Mouse (Mus musculus) heart, embryonic 16.5 days (tissue): ENCODE measurements at regions not wholly inside any gene's neighbourhood (a gene's known extent, or its start where the extent isn't known, plus 50 kb on each side); places are given as distances from the start of the nearest gene placed in this dataset.

Source experiments
- ATAC-seq: fragments of 200-750 bp; cut with Nextera tagmentation; replicated peaks from 2 replicates; pipeline ENCODE4 v1.8.0; 2017; ENCODE audit warnings: moderate number of reproducible peaks; ENCODE audit not compliant: insufficient read depth, low FRiP score; ENCODE audit errors: extremely low read depth
- H3K27ac ChIP-seq: fragments of 300-500 bp; sonication (generic); 2 replicates; pipeline ENCODE4 v1.5.1; 2014; ENCODE audit warnings: mild to moderate bottlenecking, low read length, control low read depth, moderate library complexity
- H3K27me3 ChIP-seq: fragments of 300-500 bp; sonication (generic); 2 replicates; pipeline ENCODE4 v1.6.1; 2014; ENCODE audit warnings: low read length, mixed read lengths; ENCODE audit not compliant: control insufficient read depth, insufficient read depth
- H3K36me3 ChIP-seq: fragments of 300-500 bp; sonication (generic); 2 replicates; pipeline ENCODE4 v1.6.1; 2014; ENCODE audit not compliant: control insufficient read depth, insufficient read depth
- H3K4me1 ChIP-seq: fragments of 300-500 bp; sonication (generic); 2 replicates; pipeline ENCODE4 v1.6.1; 2014; ENCODE audit warnings: low read length, mixed read lengths; ENCODE audit not compliant: control insufficient read depth, insufficient read depth
- H3K4me2 ChIP-seq: fragments of 300-500 bp; sonication (generic); 2 replicates; pipeline ENCODE4 v1.6.1; 2014; ENCODE audit warnings: low read depth, mild to moderate bottlenecking, control low read depth, low read length
- H3K4me3 ChIP-seq: fragments of 300-500 bp; sonication (generic); 2 replicates; pipeline ENCODE4 v1.5.1; 2014; ENCODE audit warnings: mild to moderate bottlenecking, control low read depth, low read length
- H3K9ac ChIP-seq: fragments of 300-500 bp; sonication (generic); 2 replicates; pipeline ENCODE4 v1.6.1; 2014; ENCODE audit warnings: low read length, control low read depth
- H3K9me3 ChIP-seq: fragments of 300-500 bp; sonication (generic); replicated peaks from 2 replicates; pipeline ENCODE4 v1.6.1; 2016; ENCODE audit warnings: low read length; ENCODE audit not compliant: control insufficient read depth
- WGBS: fragments of 180-500 bp; shearing (Covaris S2); extraction: QIAGEN DNeasy Blood & Tissue Kit; methylation state at CpG from one replicate; pipeline ENCODE4 v1.1.7; 2014; 5-methylcytosine and 5-hydroxymethylcytosine counted together

DNA sequence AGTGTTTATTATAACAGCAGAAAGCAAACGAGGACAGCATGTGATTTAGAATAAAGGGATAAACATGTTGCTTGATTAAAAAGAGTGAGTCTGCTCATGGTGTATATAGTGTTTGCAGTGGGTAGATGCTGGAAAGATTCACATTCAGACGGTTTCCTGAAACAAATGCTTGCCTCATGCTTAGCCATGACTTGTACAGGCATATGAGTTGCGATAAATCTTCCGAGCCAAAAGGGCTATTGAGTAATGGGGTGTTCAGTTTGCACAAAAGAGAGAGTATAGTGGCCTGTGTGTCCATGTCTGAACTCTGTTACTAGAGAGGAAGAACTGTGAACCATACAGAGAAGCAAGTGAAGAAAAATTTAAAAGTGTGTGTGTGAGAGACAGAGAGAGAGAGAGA lies 169.3 kb downstream of the Pten start:
- no peaks in the 10 kb centered on the region for H3K27me3 ChIP-seq
- no peak for ATAC-seq

DNA sequence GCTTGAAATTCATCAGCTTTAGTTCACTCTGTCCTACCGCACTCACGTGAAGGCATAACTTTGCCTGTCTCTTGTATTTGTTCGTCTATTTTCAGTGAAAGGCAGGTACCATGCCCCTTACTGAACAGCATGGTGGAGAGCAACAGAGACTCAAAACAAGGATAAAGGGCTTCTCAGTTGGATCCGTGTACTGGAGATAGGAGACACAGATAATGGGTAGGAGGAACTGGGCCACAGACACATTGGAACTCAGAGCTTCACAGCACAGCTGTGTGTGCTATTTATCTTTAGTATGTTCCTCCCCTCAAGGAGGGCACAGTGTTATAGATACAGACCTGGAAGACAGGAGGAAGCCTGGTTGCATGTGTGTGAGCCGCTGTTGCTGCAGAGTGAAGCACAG lies 176.4 kb downstream of the Pten start:
- H3K4me1 ChIP-seq, result no peaks in the 10 kb centered on the region
- H3K27me3 ChIP-seq, result no peaks in the 10 kb centered on the region
- H3K9me3 ChIP-seq, result no peaks in the 10 kb centered on the region
- no peak for ATAC-seq
- H3K36me3 ChIP-seq, result no peaks in the 10 kb centered on the region
- WGBS, result 76% methylated on average over 5 of the region's 5 CpGs
- no peak overlapping the region for H3K4me3 ChIP-seq
- no peak overlapping the region for H3K9ac ChIP-seq
- H3K4me2 ChIP-seq, result no peak overlapping the region
- no peak overlapping the region for H3K27ac ChIP-seq

More for the DNA sequence above, 169.3 kb downstream of the Pten start:
- Histone ChIP-seq H3K36me3 (no peaks in the 10 kb centered on the region), H3K9me3 (no peaks in the 10 kb centered on the region), H3K9ac (no peak overlapping the region), H3K27ac (no peak overlapping the region), H3K4me3 (no peak overlapping the region), H3K4me2 (no peak overlapping the region), H3K4me1 (peaks cover 3% of the 10 kb centered on the region; the same call in 1 of the 2 replicates)
- WGBS, result 78% methylated on average over 4 of the region's 4 CpGs

DNA sequence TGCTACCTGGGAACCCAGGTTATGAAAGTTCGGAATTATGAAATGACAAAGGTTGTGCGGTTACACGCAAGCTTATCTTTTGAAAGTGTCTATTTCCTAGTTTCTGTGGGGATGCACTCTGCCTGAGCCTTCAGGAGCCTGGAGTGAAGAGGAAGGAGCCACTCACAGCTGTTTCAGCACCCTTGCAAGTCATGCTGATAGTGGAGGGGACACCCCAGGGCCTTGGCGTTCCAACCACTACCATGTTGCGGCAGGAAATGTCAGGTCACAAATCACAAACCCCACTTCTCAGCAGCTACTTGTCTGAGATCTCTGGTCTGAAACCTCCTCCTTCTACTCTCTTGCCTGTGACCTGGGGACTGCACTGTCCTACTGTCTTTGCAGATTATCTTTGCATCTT lies 178.3 kb downstream of the Pten start:
- Histone ChIP-seq H3K4me3 (no peak overlapping the region), H3K9me3 (no peaks in the 10 kb centered on the region), H3K36me3 (no peaks in the 10 kb centered on the region), H3K4me2 (no peak overlapping the region), H3K9ac (no peak overlapping the region), H3K27ac (no peak overlapping the region), H3K4me1 (no peaks in the 10 kb centered on the region), H3K27me3 (no peaks in the 10 kb centered on the region)
- WGBS, result 79% methylated on average over 5 of the region's 5 CpGs
- ATAC-seq, result no peak

DNA sequence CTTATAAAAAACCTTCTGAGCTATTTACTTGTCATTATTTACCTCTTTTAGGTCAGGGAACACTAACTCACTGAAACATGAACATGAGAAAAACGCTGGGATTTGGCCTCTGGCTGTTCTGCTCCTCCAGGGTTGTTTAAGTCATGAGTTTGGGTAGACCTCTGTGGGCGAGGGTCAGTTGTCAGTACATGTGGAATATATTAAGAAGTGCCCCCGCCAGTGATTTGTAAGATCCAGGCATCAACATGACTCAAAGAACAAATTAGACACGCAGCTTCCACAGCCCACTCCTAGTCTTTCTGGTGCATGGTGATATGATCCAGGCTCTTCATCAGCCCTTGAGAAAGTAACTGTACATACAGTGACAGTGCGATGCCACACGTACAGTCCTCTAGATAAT lies 180.3 kb downstream of the Pten start:
- Histone ChIP-seq H3K9me3 (no peaks in the 10 kb centered on the region), H3K27me3 (no peaks in the 10 kb centered on the region), H3K4me2 (no peak overlapping the region), H3K4me3 (no peak overlapping the region), H3K27ac (no peak overlapping the region), H3K36me3 (no peaks in the 10 kb centered on the region), H3K4me1 (no peaks in the 10 kb centered on the region), H3K9ac (no peak overlapping the region)
- ATAC-seq, result no peak
- 79% methylated on average over 6 of the region's 6 CpGs for WGBS

DNA sequence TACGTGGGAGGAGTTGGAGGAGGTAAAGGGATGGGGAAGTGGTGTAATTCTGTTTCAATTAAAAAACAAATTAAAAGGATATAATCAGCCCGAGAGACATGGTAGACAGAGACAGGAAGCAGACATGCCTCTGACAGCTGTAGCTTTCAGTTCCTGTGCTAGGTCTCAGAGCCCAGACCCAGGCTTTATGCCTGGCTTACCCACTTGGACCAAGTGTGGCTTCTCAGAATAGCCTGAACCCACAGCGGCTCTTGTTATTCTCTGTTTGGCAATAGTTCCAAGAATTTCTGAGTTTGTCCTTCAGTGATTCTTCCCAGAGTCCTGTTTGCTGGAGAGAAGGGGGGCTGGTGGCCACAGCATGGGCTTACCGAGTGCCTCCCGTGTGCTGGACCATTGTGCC lies 182.4 kb downstream of the Pten start:
- no peak overlapping the region for H3K27ac ChIP-seq
- H3K9ac ChIP-seq, result no peak overlapping the region
- H3K4me2 ChIP-seq, result no peak overlapping the region
- H3K9me3 ChIP-seq, result no peaks in the 10 kb centered on the region
- no peaks in the 10 kb centered on the region for H3K36me3 ChIP-seq
- 70% methylated on average over 5 of the region's 5 CpGs for WGBS
- no peaks in the 10 kb centered on the region for H3K4me1 ChIP-seq
- no peak for ATAC-seq
- no peak overlapping the region for H3K4me3 ChIP-seq
- H3K27me3 ChIP-seq, result no peaks in the 10 kb centered on the region

DNA sequence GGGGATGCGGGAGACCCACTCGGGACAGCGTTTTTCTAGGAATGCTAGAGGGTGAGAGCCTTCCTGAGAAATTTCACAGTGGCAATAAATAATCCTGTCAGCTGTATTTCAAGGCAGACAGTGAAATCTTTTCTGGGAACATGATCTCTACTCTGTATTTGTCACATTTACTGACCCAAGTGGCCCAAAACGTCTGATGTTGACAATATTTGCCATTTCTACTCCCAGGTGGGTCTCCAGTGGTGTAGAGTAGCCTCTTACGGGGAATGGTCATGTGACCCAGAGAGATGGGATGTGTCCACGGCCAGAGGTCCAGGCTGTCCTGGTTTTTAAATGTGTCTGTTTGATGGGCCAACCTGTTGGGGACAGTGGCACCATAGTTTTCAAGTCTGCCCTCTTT lies 183.5 kb downstream of the Pten start:
- Histone ChIP-seq H3K36me3 (no peaks in the 10 kb centered on the region), H3K9me3 (no peaks in the 10 kb centered on the region), H3K4me2 (no peak overlapping the region), H3K4me3 (no peak overlapping the region), H3K9ac (no peak overlapping the region), H3K27ac (no peak overlapping the region), H3K27me3 (no peaks in the 10 kb centered on the region), H3K4me1 (no peaks in the 10 kb centered on the region)
- no peak for ATAC-seq
- WGBS, result 77% methylated on average over 6 of the region's 6 CpGs

DNA sequence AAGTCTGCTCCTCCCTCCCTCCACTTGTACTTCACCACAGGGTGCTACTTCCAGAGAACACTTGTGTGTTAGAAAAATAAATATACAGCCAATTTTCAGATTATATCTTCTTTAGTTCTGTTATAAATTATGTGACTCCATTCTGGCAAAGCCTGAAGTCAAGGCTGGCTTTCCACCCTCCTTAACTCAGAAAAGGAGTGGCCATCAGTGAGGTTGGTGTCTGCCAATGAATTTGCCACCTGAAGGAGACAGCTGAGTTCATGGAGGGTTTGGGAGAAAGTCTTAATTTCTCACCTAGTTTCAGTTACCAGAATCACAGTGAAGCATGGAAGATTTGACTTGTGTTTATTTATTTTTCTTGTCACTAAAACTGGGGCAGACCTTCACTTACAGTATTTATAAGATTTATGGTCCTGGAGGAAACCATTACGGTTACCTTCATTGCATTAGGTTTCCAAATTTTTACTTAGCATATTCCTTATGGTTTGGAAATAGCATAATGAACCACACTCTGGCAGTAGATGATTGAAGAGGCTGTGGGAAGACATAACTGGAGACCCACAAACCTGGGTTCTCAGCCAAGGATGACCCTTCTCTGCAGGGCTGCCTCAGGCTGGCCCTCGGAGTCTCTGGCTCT lies 186.4 kb downstream of the Pten start:
- Histone ChIP-seq H3K27ac (no peak overlapping the region), H3K36me3 (no peaks in the 10 kb centered on the region), H3K4me2 (no peak overlapping the region), H3K9ac (no peak overlapping the region), H3K9me3 (no peaks in the 10 kb centered on the region), H3K4me1 (no peaks in the 10 kb centered on the region), H3K27me3 (no peaks in the 10 kb centered on the region), H3K4me3 (no peak overlapping the region)
- 75% methylated on average over 2 of the region's 2 CpGs for WGBS
- ATAC-seq, result no peak

DNA sequence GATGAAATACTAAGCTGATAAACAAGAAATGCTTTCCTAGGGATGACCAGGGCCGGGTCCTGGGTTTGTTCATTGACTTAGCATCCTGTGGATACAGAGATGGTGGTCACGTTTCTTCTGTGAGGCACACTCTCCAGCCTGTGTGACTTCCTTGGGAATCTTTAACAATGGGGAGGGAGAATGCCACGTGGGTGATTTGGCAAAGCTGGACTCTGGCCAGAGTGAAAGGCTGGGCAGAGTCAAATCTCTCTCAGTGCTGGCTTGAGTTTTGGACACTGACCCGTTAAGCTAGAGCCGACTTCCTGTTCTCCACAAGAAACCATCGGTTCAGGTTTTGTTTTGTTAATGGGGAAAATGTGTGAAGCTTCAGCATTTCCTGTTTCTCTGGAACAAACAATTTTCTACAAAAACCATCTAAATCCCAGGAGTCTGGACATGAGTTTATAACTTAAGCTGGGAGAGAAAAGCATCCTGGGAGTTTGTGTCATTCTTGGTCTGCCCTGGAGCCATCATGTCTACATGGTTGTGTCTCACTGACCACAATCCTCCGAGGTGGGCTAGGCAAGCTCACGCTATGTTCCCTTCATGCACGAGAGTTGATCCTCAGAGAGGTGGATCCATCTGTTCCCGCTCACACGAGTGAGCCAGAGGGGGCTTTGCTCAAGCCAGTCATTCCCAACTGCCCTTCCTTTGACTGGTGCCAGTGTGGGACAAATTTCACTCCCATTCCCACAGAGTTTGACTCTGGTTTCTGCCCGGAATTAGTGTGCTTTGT lies 190.0 kb downstream of the Pten start:
- Histone ChIP-seq H3K4me1 (no peaks in the 10 kb centered on the region), H3K9ac (no peak overlapping the region), H3K36me3 (no peaks in the 10 kb centered on the region), H3K27ac (no peak overlapping the region), H3K9me3 (no peaks in the 10 kb centered on the region), H3K4me3 (no peak overlapping the region), H3K27me3 (no peaks in the 10 kb centered on the region), H3K4me2 (no peak overlapping the region)
- ATAC-seq, result no peak
- WGBS, result 70% methylated on average over 12 of the region's 12 CpGs

DNA sequence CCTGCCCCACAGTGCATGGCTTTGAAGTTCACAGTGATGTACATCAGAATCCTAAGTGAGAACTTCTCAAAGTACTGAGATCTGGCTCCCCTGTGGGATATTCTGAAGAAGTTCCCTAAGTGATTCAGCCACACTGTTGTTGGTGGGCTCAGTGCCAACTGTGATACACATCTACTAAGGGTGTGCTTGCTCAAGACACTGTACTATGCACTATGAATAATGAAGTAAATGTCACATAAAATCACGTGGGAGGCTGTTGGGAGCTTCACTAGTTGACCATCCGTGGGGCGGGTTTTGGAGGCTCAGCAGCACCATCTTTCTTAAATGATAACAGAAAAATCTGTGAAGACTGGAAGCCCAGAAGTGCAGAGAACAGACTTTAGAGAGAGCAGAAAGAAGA lies 193.0 kb downstream of the Pten start:
- H3K4me1 ChIP-seq, result no peaks in the 10 kb centered on the region
- H3K4me2 ChIP-seq, result no peak overlapping the region
- H3K9me3 ChIP-seq, result no peaks in the 10 kb centered on the region
- no peaks in the 10 kb centered on the region for H3K27me3 ChIP-seq
- WGBS, result 71% methylated on average over 3 of the region's 3 CpGs
- no peak overlapping the region for H3K9ac ChIP-seq
- H3K36me3 ChIP-seq, result no peaks in the 10 kb centered on the region
- H3K4me3 ChIP-seq, result no peak overlapping the region
- H3K27ac ChIP-seq, result no peak overlapping the region
- ATAC-seq, result no peak
